ENCODE assay signal across 25 mouse cellular contexts in genomic region chr13:38623296-38623695, GRCm38 (mm10). TPM values are rescaled to one million over a fixed set of nuclear protein-coding genes. Genes with fewer than 3 reads are reported as not detected.
DNase-seq lines count a peak whose midpoint lies in the region; ATAC-seq and TF ChIP-seq lines count a peak whose summit lies in the region.
"Had no signal": no experiment of that assay in that cellular context is flagged by ENCODE, and none has a peak within 500 bp of the region (broad histone marks: within the 10 kb centered on the region; RNA-seq: fewer than 3 reads in every experiment).

No protein-coding gene starts in this region.

- H3K36me3 ChIP-seq in liver, embryonic 13.5 days = 0 out of 2 replicates have a peak, but pooled peaks cover 13% of the 10 kb centered on the region
- no peaks in the 10 kb centered on the region; the same call in 1 of the 2 replicates for H3K36me3 ChIP-seq in liver, embryonic 11.5 days (ENCODE audit: control insufficient read depth, insufficient read depth, low read length)
- H3K36me3 ChIP-seq in liver, embryonic 15.5 days (replicated peaks) = 0 out of 2 replicates have a peak, but pooled peaks cover 8% of the 10 kb centered on the region
- H3K36me3 ChIP-seq in stomach, postnatal 0 days (ENCODE audit: control insufficient read depth, insufficient read depth, low read length) = no peaks in the 10 kb centered on the region; the same call in 1 of the 2 replicates
- H3K36me3 ChIP-seq: forebrain, embryonic 12.5 days; hindbrain, embryonic 12.5 days; hindbrain, embryonic 15.5 days had no signal

- H3K4me1 ChIP-seq in liver, embryonic 13.5 days (replicated peaks) = peaks cover 20% of the 10 kb centered on the region
- no peaks in the 10 kb centered on the region; the same call in 1 of the 2 replicates for H3K4me1 ChIP-seq in liver, embryonic 11.5 days (replicated peaks; ENCODE audit: control insufficient read depth, insufficient read depth, low read length)
- peaks cover 22% of the 10 kb centered on the region for H3K4me1 ChIP-seq in liver, embryonic 15.5 days (replicated peaks)
- no peaks in the 10 kb centered on the region for H3K4me1 ChIP-seq in stomach, postnatal 0 days (replicated peaks; ENCODE audit: control insufficient read depth, insufficient read depth)
- H3K4me1 ChIP-seq: embryonic facial prominence, embryonic 10.5 days; embryonic facial prominence, embryonic 13.5 days; forebrain, embryonic 12.5 days; hindbrain, embryonic 12.5 days had no signal

- no peak for TF ChIP-seq EP300 in stomach, postnatal 0 days (optimal IDR thresholded peaks at IDR 0.05)

- no peak for TF ChIP-seq CTCF in stomach, postnatal 0 days (IDR thresholded peaks at IDR 0.05; ENCODE audit: low read depth)

- DNase-seq in adrenal gland, adult 2 months = peak; percentile 67
- no peak for DNase-seq in adrenal gland, postnatal 4 days (ENCODE audit: low spot score in 2 of 2)
- DNase-seq in liver, embryonic 13.5 days = no peak
- no peak for DNase-seq in liver, embryonic 11.5 days (ENCODE audit: low spot score)
- peak; percentile 40 for DNase-seq in adrenal gland, postnatal 25 days
- no peak for DNase-seq in layer of hippocampus, postnatal 36 days
- no peak for DNase-seq in stomach, postnatal 0 days (ENCODE audit: low spot score)
- DNase-seq: cerebellum, adult 11-12 months; cerebellum, adult 8-10 months; cerebellum, postnatal 10 days; cerebellum, postnatal 36 days; embryo, embryonic 11 days; gastrocnemius, postnatal 10 days; gastrocnemius, postnatal 36 days; heart, adult 2 months had no signal

- no peak overlapping the region for H3K4me2 ChIP-seq in liver, embryonic 13.5 days
- no peak overlapping the region for H3K4me2 ChIP-seq in liver, embryonic 11.5 days
- H3K4me2 ChIP-seq in liver, embryonic 15.5 days = no peak overlapping the region
- no peak overlapping the region for H3K4me2 ChIP-seq in stomach, postnatal 0 days (replicated peaks; ENCODE audit: low read depth)
- H3K4me2 ChIP-seq: embryonic facial prominence, embryonic 13.5 days; forebrain, embryonic 12.5 days; heart, embryonic 11.5 days; hindbrain, embryonic 12.5 days; hindbrain, embryonic 15.5 days had no signal

- 70% methylated on average over 5 of the region's 5 CpGs for WGBS in liver, embryonic 13.5 days (ENCODE audit: insufficient replicate concordance)
- 80% methylated on average over 5 of the region's 5 CpGs for WGBS in liver, embryonic 11.5 days
- WGBS in liver, embryonic 15.5 days (ENCODE audit: insufficient replicate concordance) = 68% methylated on average over 5 of the region's 5 CpGs
- WGBS in stomach, postnatal 0 days = 94% methylated on average over 5 of the region's 5 CpGs

- no peaks in the 10 kb centered on the region for H3K27me3 ChIP-seq in liver, embryonic 13.5 days
- H3K27me3 ChIP-seq in liver, embryonic 11.5 days (replicated peaks; ENCODE audit: control insufficient read depth, insufficient read depth, low read length) = no peaks in the 10 kb centered on the region
- no peaks in the 10 kb centered on the region for H3K27me3 ChIP-seq in liver, embryonic 15.5 days
- H3K27me3 ChIP-seq in stomach, postnatal 0 days (ENCODE audit: control insufficient read depth, insufficient read depth, low read length) = no peaks in the 10 kb centered on the region
- H3K27me3 ChIP-seq: embryonic facial prominence, embryonic 13.5 days; forebrain, embryonic 12.5 days; hindbrain, embryonic 12.5 days; hindbrain, embryonic 15.5 days had no signal

- no peak overlapping the region for H3K4me3 ChIP-seq in liver, embryonic 13.5 days (replicated peaks)
- H3K4me3 ChIP-seq in liver, embryonic 11.5 days (ENCODE audit: low read depth, low read length) = no peak overlapping the region
- H3K4me3 ChIP-seq in liver, embryonic 15.5 days (replicated peaks) = no peak overlapping the region
- H3K4me3 ChIP-seq in stomach, postnatal 0 days (ENCODE audit: low read depth, low read length) = no peak overlapping the region
- H3K4me3 ChIP-seq: embryonic facial prominence, embryonic 10.5 days; embryonic facial prominence, embryonic 13.5 days; erythroblast, embryonic 14.5 days; forebrain, embryonic 12.5 days; heart, adult 2 months; hindbrain, embryonic 12.5 days; hindbrain, embryonic 15.5 days had no signal

- ATAC-seq in liver, embryonic 13.5 days (ENCODE audit: low read depth) = peak; percentile 67; the same call in 1 of the 2 replicates
- no peak; the same call in 1 of the 2 replicates for ATAC-seq in liver, embryonic 11.5 days (replicated peaks; ENCODE audit: low FRiP score)
- no peak for ATAC-seq in liver, embryonic 15.5 days (ENCODE audit: insufficient read depth)
- no peak for ATAC-seq in stomach, postnatal 0 days (ENCODE audit: low FRiP score, low TSS enrichment)
- ATAC-seq: activated CD4-positive, CD25-positive, alpha-beta regulatory T cell, adult 4 months; forebrain, embryonic 16.5 days had no signal

- no peaks in the 10 kb centered on the region for H3K9me3 ChIP-seq in liver, embryonic 13.5 days (replicated peaks)
- no peaks in the 10 kb centered on the region for H3K9me3 ChIP-seq in liver, embryonic 11.5 days (ENCODE audit: control insufficient read depth, low read length)
- H3K9me3 ChIP-seq in liver, embryonic 15.5 days (replicated peaks) = no peaks in the 10 kb centered on the region
- no peaks in the 10 kb centered on the region for H3K9me3 ChIP-seq in stomach, postnatal 0 days (ENCODE audit: control insufficient read depth, low read length)
- H3K9me3 ChIP-seq: embryonic facial prominence, embryonic 10.5 days; embryonic facial prominence, embryonic 13.5 days; forebrain, embryonic 12.5 days; hindbrain, embryonic 12.5 days; hindbrain, embryonic 15.5 days had no signal

- H3K9ac ChIP-seq in liver, embryonic 13.5 days = no peak overlapping the region
- no peak overlapping the region for H3K9ac ChIP-seq in liver, embryonic 11.5 days (ENCODE audit: low read depth, low read length)
- no peak overlapping the region for H3K9ac ChIP-seq in liver, embryonic 15.5 days
- no peak overlapping the region for H3K9ac ChIP-seq in stomach, postnatal 0 days (ENCODE audit: low read length)
- H3K9ac ChIP-seq: embryonic facial prominence, embryonic 13.5 days; forebrain, embryonic 12.5 days; hindbrain, embryonic 12.5 days; hindbrain, embryonic 15.5 days had no signal

- no peak overlapping the region for H3K27ac ChIP-seq in liver, embryonic 13.5 days
- no peak overlapping the region for H3K27ac ChIP-seq in liver, embryonic 11.5 days (ENCODE audit: low read depth, low read length)
- H3K27ac ChIP-seq in liver, embryonic 15.5 days (replicated peaks) = 0 out of 2 replicates have a peak overlapping the region, but pooled peaks have one; percentile 16
- H3K27ac ChIP-seq in stomach, postnatal 0 days (replicated peaks) = no peak overlapping the region
- H3K27ac ChIP-seq: embryonic facial prominence, embryonic 10.5 days; embryonic facial prominence, embryonic 13.5 days; forebrain, embryonic 12.5 days; heart, adult 2 months; hindbrain, embryonic 15.5 days had no signal

RNA-seq across cellular contexts. Expression of gene Bloc1s5, which starts 11.6 kb away (rescaled TPM):
- total RNA-seq in adrenal gland, adult 2 months (2021) = 10 to 100 TPM; 18.3 to 25.2 TPM
- polyA plus RNA-seq in adrenal gland, adult 2 months (2012; rRNA removed) = 5.3 and 5.9 TPM in 2 replicates
- 10 to 100 TPM; 22.3 to 23.9 TPM for total RNA-seq in adrenal gland, postnatal 4 days (2021)
- 14.2 and 16.4 TPM in 2 replicates for polyA plus RNA-seq in liver, embryonic 13.5 days (2015; fragmentation: Nextera tagmentation; extraction: Ambion mirVana)
- polyA plus RNA-seq in liver, embryonic 11.5 days (2014; fragmentation: Nextera tagmentation; extraction: Ambion mirVana) = 20.3 and 24.9 TPM in 2 replicates
- 13.8 and 24.4 TPM in 2 replicates for total RNA-seq in adrenal gland, postnatal 25 days (2021)
- 10.3 and 10.5 TPM in 2 replicates for polyA plus RNA-seq in liver, embryonic 15.5 days (2015; fragmentation: Nextera tagmentation; extraction: Ambion mirVana)
- 10 to 100 TPM in 1 of 2 experiments, 1 to 10 TPM in 1; 9.6 to 10.3 TPM for total RNA-seq in layer of hippocampus, postnatal 36 days (2021)
- polyA plus RNA-seq in stomach, postnatal 0 days (2015; fragmentation: Nextera tagmentation; extraction: Ambion mirVana) = 12.2 and 12.5 TPM in 2 replicates

RNA-seq across cellular contexts. Expression of gene Eef1e1, which starts 35.6 kb away (rescaled TPM):
- total RNA-seq in adrenal gland, adult 2 months (2021) = 10 to 100 TPM; 32.0 to 39.7 TPM
- 1.5 and 1.7 TPM in 2 replicates for polyA plus RNA-seq in adrenal gland, adult 2 months (2012; rRNA removed)
- 10 to 100 TPM; 34.5 to 35.4 TPM for total RNA-seq in adrenal gland, postnatal 4 days (2021)
- 57.1 and 61.2 TPM in 2 replicates for polyA plus RNA-seq in liver, embryonic 13.5 days (2015; fragmentation: Nextera tagmentation; extraction: Ambion mirVana)
- polyA plus RNA-seq in liver, embryonic 11.5 days (2014; fragmentation: Nextera tagmentation; extraction: Ambion mirVana) = 112 and 117 TPM in 2 replicates
- 30.4 and 36.9 TPM in 2 replicates for total RNA-seq in adrenal gland, postnatal 25 days (2021)
- polyA plus RNA-seq in liver, embryonic 15.5 days (2015; fragmentation: Nextera tagmentation; extraction: Ambion mirVana) = 37.2 and 41.9 TPM in 2 replicates
- 10 to 100 TPM; 27.4 to 28.4 TPM for total RNA-seq in layer of hippocampus, postnatal 36 days (2021)
- polyA plus RNA-seq in stomach, postnatal 0 days (2015; fragmentation: Nextera tagmentation; extraction: Ambion mirVana) = 24.5 and 25.6 TPM in 2 replicates

Comparison
In these comparisons a context has a peak if more than half of its experiments do, and no peak if none do; other contexts are left out.
1. DNase-seq: peak in adrenal gland, adult 2 months (single experiment) and adrenal gland, postnatal 25 days (single experiment); none in adrenal gland, postnatal 4 days (0 of 2), liver, embryonic 13.5 days (single experiment), liver, embryonic 11.5 days (single experiment), layer of hippocampus, postnatal 36 days (0 of 2) and stomach, postnatal 0 days (single experiment).